In genomic region chr5:33018189-33018560, GRCm38 (mm10) we compare ENCODE assay signal across 7 mouse cellular contexts. TPM values are rescaled to one million over a fixed set of nuclear protein-coding genes. Genes with fewer than 3 reads are reported as not detected.
DNase-seq lines count a peak whose midpoint lies in the region; ATAC-seq lines count a peak whose summit lies in the region.

No protein-coding gene starts in this region.

- no peaks in the 10 kb centered on the region for H3K27me3 ChIP-seq in lung, embryonic 16.5 days (ENCODE audit: control insufficient read depth, insufficient read depth, low read depth, low read length)
- no peaks in the 10 kb centered on the region for H3K27me3 ChIP-seq in limb, embryonic 15.5 days
- H3K27me3 ChIP-seq in stomach, embryonic 15.5 days (replicated peaks) = no peaks in the 10 kb centered on the region

- peak overlapping the region; percentile 89 for H3K27ac ChIP-seq in lung, embryonic 16.5 days (ENCODE audit: low read length)
- H3K27ac ChIP-seq in limb, embryonic 15.5 days = peak overlapping the region; percentile 100
- peak overlapping the region; percentile 95 for H3K27ac ChIP-seq in stomach, embryonic 15.5 days

- H3K36me3 ChIP-seq in lung, embryonic 16.5 days (ENCODE audit: control insufficient read depth, insufficient read depth, low read length) = 0 out of 2 replicates have a peak, but pooled peaks cover 2% of the 10 kb centered on the region
- H3K36me3 ChIP-seq in limb, embryonic 15.5 days = peaks cover 10% of the 10 kb centered on the region; the same call in 1 of the 2 replicates
- no peaks in the 10 kb centered on the region for H3K36me3 ChIP-seq in stomach, embryonic 15.5 days

- ATAC-seq in lung, embryonic 16.5 days (ENCODE audit: low read depth) = peak; percentile 50
- ATAC-seq in erythroid progenitor cell, adult 5-6 weeks (replicated peaks; ENCODE audit: low FRiP score, poor library complexity, severe bottlenecking) = peak; percentile 49
- ATAC-seq in limb, embryonic 15.5 days (ENCODE audit: insufficient number of reproducible peaks, low FRiP score, low TSS enrichment, low read depth) = peak; percentile 26
- no peak; the same call in 1 of the 2 replicates for ATAC-seq in stomach, embryonic 15.5 days (ENCODE audit: insufficient read depth, low FRiP score, low read depth)

- H3K9ac ChIP-seq in lung, embryonic 16.5 days (ENCODE audit: low read length) = peak overlapping the region; percentile 91
- H3K9ac ChIP-seq in limb, embryonic 15.5 days = peak overlapping the region; percentile 47
- peak overlapping the region; percentile 77; the same call in 1 of the 2 replicates for H3K9ac ChIP-seq in stomach, embryonic 15.5 days

- H3K4me2 ChIP-seq in lung, embryonic 16.5 days (ENCODE audit: low read depth, low read length) = peak overlapping the region; percentile 82
- peak overlapping the region; percentile 61 for H3K4me2 ChIP-seq in limb, embryonic 15.5 days
- peak overlapping the region; percentile 77 for H3K4me2 ChIP-seq in stomach, embryonic 15.5 days

- 3% methylated on average over 15 of the region's 15 CpGs for WGBS in lung, embryonic 16.5 days
- 2% methylated on average over 15 of the region's 15 CpGs for WGBS in limb, embryonic 15.5 days
- WGBS in stomach, embryonic 15.5 days = 5% methylated on average over 15 of the region's 15 CpGs

- H3K4me1 ChIP-seq in lung, embryonic 16.5 days (replicated peaks; ENCODE audit: control insufficient read depth, insufficient read depth, low read length) = peaks cover 17% of the 10 kb centered on the region
- H3K4me1 ChIP-seq in limb, embryonic 15.5 days = peaks cover 15% of the 10 kb centered on the region; the same call in 1 of the 2 replicates
- H3K4me1 ChIP-seq in stomach, embryonic 15.5 days = peaks cover 11% of the 10 kb centered on the region

- no peaks in the 10 kb centered on the region for H3K9me3 ChIP-seq in lung, embryonic 16.5 days (ENCODE audit: control insufficient read depth, low read length)
- no peaks in the 10 kb centered on the region for H3K9me3 ChIP-seq in limb, embryonic 15.5 days
- no peaks in the 10 kb centered on the region for H3K9me3 ChIP-seq in stomach, embryonic 15.5 days

- peak overlapping the region; percentile 96 for H3K4me3 ChIP-seq in lung, embryonic 16.5 days (ENCODE audit: low read length)
- peak overlapping the region; percentile 90 for H3K4me3 ChIP-seq in limb, embryonic 15.5 days
- peak overlapping the region; percentile 69 for H3K4me3 ChIP-seq in stomach, embryonic 15.5 days (replicated peaks)

- DNase-seq in lung, postnatal 4 days = no peak
- DNase-seq in thymus, postnatal 4 days = no peak
- no peak for DNase-seq in cerebellum, adult 8-10 months

RNA-seq across cellular contexts. Expression of gene Ywhah, which starts 0.4 kb away (rescaled TPM):
- 415 and 417 TPM in 2 replicates for polyA plus RNA-seq in lung, embryonic 16.5 days (2015; fragmentation: Nextera tagmentation; extraction: Ambion mirVana)
- 322 and 398 TPM in 2 replicates for total RNA-seq in erythroid progenitor cell, adult 5-6 weeks (2015; ENCODE audit: low replicate concordance)
- total RNA-seq in erythroid progenitor cell, adult 5-6 weeks (2017; ENCODE audit: low replicate concordance) = 229 and 280 TPM in 2 replicates
- polyA plus RNA-seq in limb, embryonic 15.5 days (2015; fragmentation: Nextera tagmentation; extraction: Ambion mirVana) = 363 and 383 TPM in 2 replicates
- 428 and 431 TPM in 2 replicates for polyA plus RNA-seq in stomach, embryonic 15.5 days (2015; fragmentation: Nextera tagmentation; extraction: Ambion mirVana)
